Mouse (Mus musculus) heart, adult 2 months (tissue): ENCODE data around the gene Arfgef3.

ENCODE experiments used
- CTCF ChIP-seq: fragments of 200-600 bp; IDR thresholded peaks from 2 replicates; pipeline ENCODE4 v1.8.1; 2022; ENCODE audit warnings: antibody characterized with exemption, mild to moderate bottlenecking, moderate library complexity
- EP300 ChIP-seq: fragments of 200-500 bp; IDR thresholded peaks from 2 replicates; pipeline ENCODE4 v1.6.1; 2011; ENCODE audit warnings: low read depth, low read length, control low read depth; ENCODE audit not compliant: insufficient read depth
- POLR2A ChIP-seq: fragments of 200-500 bp; IDR thresholded peaks from 2 replicates; pipeline ENCODE4 v1.6.1; 2011; ENCODE audit warnings: mild to moderate bottlenecking, low read depth, low read length, control low read depth; ENCODE audit not compliant: insufficient read depth

- TF ChIP-seq POLR2A (no peak), CTCF (no peak), EP300 (no peak)
These were observed at the start of gene Arfgef3 for GRCm38 (mm10) chr10:18743286-18744142.
